Mouse (Mus musculus): ENCODE data around the gene Sorbs2. TPM values are rescaled to one million over a fixed set of nuclear protein-coding genes. Genes with fewer than 3 reads are reported as not detected.

The Sorbs2 gene
- polyA plus RNA-seq, 1 experiment = 0.09 TPM

DNA sequence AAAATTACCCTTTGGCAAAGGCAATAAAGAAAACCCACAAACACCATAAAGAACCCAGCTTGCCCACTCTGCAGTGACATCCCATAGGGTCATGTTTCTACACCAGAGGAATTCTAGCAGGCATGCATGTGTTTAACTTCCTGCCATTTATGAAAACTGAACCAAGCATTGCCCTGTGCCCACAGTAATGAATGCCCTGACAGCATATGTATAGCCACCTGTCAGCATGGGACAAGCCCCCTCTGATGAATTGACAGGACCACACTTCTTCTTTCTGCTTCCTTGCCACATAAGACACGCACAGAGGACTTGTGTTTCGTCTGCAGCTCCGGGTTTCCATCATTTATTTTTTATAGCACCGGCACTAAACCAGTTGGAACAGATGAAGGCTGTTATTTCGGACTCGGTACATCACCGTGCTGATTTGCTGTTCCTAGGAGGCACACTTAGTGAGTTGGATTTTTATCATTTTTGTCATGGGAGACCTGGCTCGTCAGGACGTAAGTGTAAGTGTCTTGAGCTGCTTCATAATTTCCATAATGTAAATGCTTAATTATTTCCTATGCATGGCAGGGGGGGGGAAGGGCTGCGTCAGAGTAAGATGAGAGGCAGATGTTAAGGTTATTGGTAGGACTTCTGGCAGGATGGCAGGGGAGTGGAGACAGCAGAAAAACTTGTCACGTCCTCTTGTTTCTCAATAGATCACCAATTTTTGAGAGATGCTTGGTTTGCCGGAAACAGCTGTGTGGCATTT is 180.5 kb downstream of the Sorbs2 start:
- no peaks in the 10 kb centered on the region for H3K27me3 ChIP-seq (ENCODE audit: control insufficient read depth, insufficient read depth, insufficient read length)
- H3ac ChIP-seq (ENCODE audit: control insufficient read depth, insufficient read length, low read depth) = no peak overlapping the region
- H3K79me3 ChIP-seq (ENCODE audit: low read depth) = no peaks in the 10 kb centered on the region
- no peak overlapping the region for H3K4me3 ChIP-seq (ENCODE audit: insufficient read depth, poor library complexity, severe bottlenecking)
- no peaks in the 10 kb centered on the region for H3K79me2 ChIP-seq (ENCODE audit: control insufficient read depth, insufficient read depth)
- H3K36me3 ChIP-seq (ENCODE audit: control insufficient read depth, insufficient read depth) = no peaks in the 10 kb centered on the region
- TF ChIP-seq MYOD1 (IDR thresholded peaks at IDR 0.05; ENCODE audit: control insufficient read depth, insufficient read length, low read depth) = no peak
- TF ChIP-seq CTCF (IDR thresholded peaks at IDR 0.05; ENCODE audit: control insufficient read depth, insufficient read depth, insufficient read length) = no peak
- TF ChIP-seq MYOG (IDR thresholded peaks at IDR 0.05; ENCODE audit: control insufficient read depth, extremely low read depth, insufficient read length) = no peak
- no peak for TF ChIP-seq USF1 (IDR thresholded peaks at IDR 0.05; ENCODE audit: low read depth)
- no peak for TF ChIP-seq FOSL1 (IDR thresholded peaks at IDR 0.05; ENCODE audit: insufficient read depth, low read length, poor library complexity, severe bottlenecking)
- TF ChIP-seq MAX (IDR thresholded peaks at IDR 0.05) = no peak
- no peak for TF ChIP-seq CEBPB (IDR thresholded peaks at IDR 0.05; ENCODE audit: low read depth)

DNA sequence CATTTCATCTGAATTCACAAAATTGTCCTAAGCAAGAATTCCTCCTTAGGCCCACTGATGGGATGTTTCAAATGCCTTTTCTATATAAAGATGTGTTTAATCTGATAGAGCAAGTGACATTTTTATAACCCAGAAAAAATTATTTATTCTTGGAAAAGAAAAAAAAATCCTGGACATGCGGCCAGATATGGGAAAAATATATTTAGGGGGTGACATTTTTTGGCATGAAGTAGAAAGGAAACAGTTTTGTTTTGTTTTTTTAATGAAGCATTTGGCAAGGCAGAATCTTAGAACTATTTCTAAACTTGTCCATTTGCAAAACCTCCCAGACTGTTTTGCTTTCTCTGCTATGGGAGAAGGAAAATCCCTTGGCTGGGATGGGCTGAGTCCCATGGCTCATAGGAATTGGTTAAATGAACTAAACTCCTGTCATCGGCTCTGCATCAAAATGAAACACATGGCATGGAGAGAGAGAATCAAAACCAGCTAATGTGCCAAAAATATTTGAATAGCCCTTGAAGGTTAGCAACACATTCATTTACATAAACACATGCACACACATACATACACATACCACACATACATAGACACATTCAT is 182.1 kb downstream of the Sorbs2 start:
- H3ac ChIP-seq (ENCODE audit: control insufficient read depth, insufficient read length, low read depth) = no peak overlapping the region
- TF ChIP-seq MYOG (IDR thresholded peaks at IDR 0.05; ENCODE audit: control insufficient read depth, extremely low read depth, insufficient read length) (no peak), CTCF (IDR thresholded peaks at IDR 0.05; ENCODE audit: control insufficient read depth, insufficient read depth, insufficient read length) (no peak), MYOD1 (IDR thresholded peaks at IDR 0.05; ENCODE audit: control insufficient read depth, insufficient read length, low read depth) (no peak), USF1 (IDR thresholded peaks at IDR 0.05; ENCODE audit: low read depth) (no peak), FOSL1 (IDR thresholded peaks at IDR 0.05; ENCODE audit: insufficient read depth, low read length, poor library complexity, severe bottlenecking) (no peak), MAX (IDR thresholded peaks at IDR 0.05) (no peak), CEBPB (IDR thresholded peaks at IDR 0.05; ENCODE audit: low read depth) (no peak)
- H3K4me3 ChIP-seq (ENCODE audit: insufficient read depth, poor library complexity, severe bottlenecking) = no peak overlapping the region
- H3K79me2 ChIP-seq (ENCODE audit: control insufficient read depth, insufficient read depth) = no peaks in the 10 kb centered on the region
- H3K79me3 ChIP-seq (ENCODE audit: low read depth) = no peaks in the 10 kb centered on the region
- no peaks in the 10 kb centered on the region for H3K27me3 ChIP-seq (ENCODE audit: control insufficient read depth, insufficient read depth, insufficient read length)
- no peaks in the 10 kb centered on the region for H3K36me3 ChIP-seq (ENCODE audit: control insufficient read depth, insufficient read depth)

DNA sequence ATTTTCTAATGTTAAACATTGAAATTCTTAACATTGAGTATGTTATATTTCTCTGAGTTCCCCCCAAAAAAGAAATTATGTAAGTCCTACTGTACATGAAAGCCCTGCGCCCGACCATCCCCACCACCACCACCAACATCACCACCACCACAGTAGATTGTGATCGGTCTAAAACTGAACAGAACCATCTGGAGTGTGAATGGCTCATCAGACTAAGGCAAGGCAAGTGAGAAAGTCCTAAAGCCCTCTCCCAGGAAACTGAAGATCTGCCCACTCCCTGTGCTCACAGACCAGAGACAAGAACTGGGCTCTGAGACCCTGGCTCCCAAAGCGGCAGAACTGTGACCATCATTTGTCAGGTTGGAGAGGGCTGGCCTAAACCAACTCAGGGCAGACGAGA is 192.5 kb downstream of the Sorbs2 start:
- no peak overlapping the region for H3ac ChIP-seq (ENCODE audit: control insufficient read depth, insufficient read length, low read depth)
- TF ChIP-seq MYOD1 (IDR thresholded peaks at IDR 0.05; ENCODE audit: control insufficient read depth, insufficient read length, low read depth) = no peak
- no peak for TF ChIP-seq USF1 (IDR thresholded peaks at IDR 0.05; ENCODE audit: low read depth)
- no peak for TF ChIP-seq CTCF (IDR thresholded peaks at IDR 0.05; ENCODE audit: control insufficient read depth, insufficient read depth, insufficient read length)
- no peak for TF ChIP-seq MAX (IDR thresholded peaks at IDR 0.05)
- no peak for TF ChIP-seq FOSL1 (IDR thresholded peaks at IDR 0.05; ENCODE audit: insufficient read depth, low read length, poor library complexity, severe bottlenecking)
- no peak for TF ChIP-seq MYOG (IDR thresholded peaks at IDR 0.05; ENCODE audit: control insufficient read depth, extremely low read depth, insufficient read length)
- no peak for TF ChIP-seq CEBPB (IDR thresholded peaks at IDR 0.05; ENCODE audit: low read depth)
- no peaks in the 10 kb centered on the region for H3K79me2 ChIP-seq (ENCODE audit: control insufficient read depth, insufficient read depth)
- H3K4me3 ChIP-seq (ENCODE audit: insufficient read depth, poor library complexity, severe bottlenecking) = no peak overlapping the region
- H3K27me3 ChIP-seq (ENCODE audit: control insufficient read depth, insufficient read depth, insufficient read length) = no peaks in the 10 kb centered on the region
- H3K79me3 ChIP-seq (ENCODE audit: low read depth) = no peaks in the 10 kb centered on the region
- no peaks in the 10 kb centered on the region for H3K36me3 ChIP-seq (ENCODE audit: control insufficient read depth, insufficient read depth)

DNA sequence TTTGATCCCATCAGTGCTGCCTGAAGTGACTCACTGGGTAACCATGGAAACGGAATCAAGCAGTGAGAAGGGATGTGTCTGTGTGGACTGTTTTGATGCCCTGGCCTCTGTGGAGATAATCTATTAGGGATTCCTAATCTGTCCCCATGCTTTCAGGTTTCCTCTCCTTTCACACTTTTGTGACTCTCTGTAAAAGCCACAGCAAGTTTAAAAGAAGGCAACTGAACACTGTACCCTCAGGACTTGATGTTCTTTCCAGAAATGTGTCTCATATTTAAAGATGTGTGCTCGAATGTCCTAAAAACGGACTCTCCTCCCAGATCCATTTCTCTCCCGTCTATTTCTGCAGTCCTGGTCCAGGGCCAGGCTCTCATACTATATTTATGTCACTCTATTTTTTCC is 196.1 kb downstream of the Sorbs2 start:
- Histone ChIP-seq H3K79me3 (ENCODE audit: low read depth) (no peaks in the 10 kb centered on the region), H3ac (ENCODE audit: control insufficient read depth, insufficient read length, low read depth) (no peak overlapping the region), H3K27me3 (ENCODE audit: control insufficient read depth, insufficient read depth, insufficient read length) (no peaks in the 10 kb centered on the region), H3K4me3 (ENCODE audit: insufficient read depth, poor library complexity, severe bottlenecking) (no peak overlapping the region), H3K36me3 (ENCODE audit: control insufficient read depth, insufficient read depth) (no peaks in the 10 kb centered on the region), H3K79me2 (ENCODE audit: control insufficient read depth, insufficient read depth) (no peaks in the 10 kb centered on the region)
- TF ChIP-seq MYOD1 (IDR thresholded peaks at IDR 0.05; ENCODE audit: control insufficient read depth, insufficient read length, low read depth) (no peak), MAX (IDR thresholded peaks at IDR 0.05) (no peak), FOSL1 (IDR thresholded peaks at IDR 0.05; ENCODE audit: insufficient read depth, low read length, poor library complexity, severe bottlenecking) (no peak), MYOG (IDR thresholded peaks at IDR 0.05; ENCODE audit: control insufficient read depth, extremely low read depth, insufficient read length) (no peak), CTCF (IDR thresholded peaks at IDR 0.05; ENCODE audit: control insufficient read depth, insufficient read depth, insufficient read length) (no peak), CEBPB (IDR thresholded peaks at IDR 0.05; ENCODE audit: low read depth) (no peak), USF1 (IDR thresholded peaks at IDR 0.05; ENCODE audit: low read depth) (no peak)

GRCm38 (mm10) chr8:45709098-45709497 is 201.5 kb downstream of the Sorbs2 start:
- H3K4me3 ChIP-seq (ENCODE audit: insufficient read depth, poor library complexity, severe bottlenecking) = no peak overlapping the region
- no peaks in the 10 kb centered on the region for H3K36me3 ChIP-seq (ENCODE audit: control insufficient read depth, insufficient read depth)
- H3ac ChIP-seq (ENCODE audit: control insufficient read depth, insufficient read length, low read depth) = no peak overlapping the region
- TF ChIP-seq MYOD1 (IDR thresholded peaks at IDR 0.05; ENCODE audit: control insufficient read depth, insufficient read length, low read depth) = no peak
- no peak for TF ChIP-seq USF1 (IDR thresholded peaks at IDR 0.05; ENCODE audit: low read depth)
- no peak for TF ChIP-seq FOSL1 (IDR thresholded peaks at IDR 0.05; ENCODE audit: insufficient read depth, low read length, poor library complexity, severe bottlenecking)
- TF ChIP-seq CTCF (IDR thresholded peaks at IDR 0.05; ENCODE audit: control insufficient read depth, insufficient read depth, insufficient read length) = no peak
- TF ChIP-seq CEBPB (IDR thresholded peaks at IDR 0.05; ENCODE audit: low read depth) = no peak
- TF ChIP-seq MAX (IDR thresholded peaks at IDR 0.05) = no peak
- TF ChIP-seq MYOG (IDR thresholded peaks at IDR 0.05; ENCODE audit: control insufficient read depth, extremely low read depth, insufficient read length) = no peak
- no peaks in the 10 kb centered on the region for H3K79me2 ChIP-seq (ENCODE audit: control insufficient read depth, insufficient read depth)
- H3K79me3 ChIP-seq (ENCODE audit: low read depth) = no peaks in the 10 kb centered on the region
- H3K27me3 ChIP-seq (ENCODE audit: control insufficient read depth, insufficient read depth, insufficient read length) = no peaks in the 10 kb centered on the region
